Mouse (Mus musculus): ENCODE results near the gene Slc35e3. TPM values are rescaled to one million over a fixed set of nuclear protein-coding genes. Genes with fewer than 3 reads are reported as not detected.
"Not testable (repeated sequence)": the region's sequence is repeated elsewhere in the genome, so short reads cannot be mapped to it uniquely, and the experiment has no call there.

The Slc35e3 gene
- total RNA-seq, 4 experiments from 2014 or later: 29.2 to 31.7 (median 30.3) TPM

GRCm38 (mm10) chr10:117734104-117734852 is 11.9 kb downstream of the Slc35e3 start:
- DNase-seq (ENCODE audit: low spot score in 2 of 2): not testable (repeated sequence)

GRCm38 (mm10) chr10:117733626-117734025 is 12.5 kb downstream of the Slc35e3 start:
- not testable (repeated sequence) for DNase-seq (ENCODE audit: low spot score in 2 of 2)

DNA sequence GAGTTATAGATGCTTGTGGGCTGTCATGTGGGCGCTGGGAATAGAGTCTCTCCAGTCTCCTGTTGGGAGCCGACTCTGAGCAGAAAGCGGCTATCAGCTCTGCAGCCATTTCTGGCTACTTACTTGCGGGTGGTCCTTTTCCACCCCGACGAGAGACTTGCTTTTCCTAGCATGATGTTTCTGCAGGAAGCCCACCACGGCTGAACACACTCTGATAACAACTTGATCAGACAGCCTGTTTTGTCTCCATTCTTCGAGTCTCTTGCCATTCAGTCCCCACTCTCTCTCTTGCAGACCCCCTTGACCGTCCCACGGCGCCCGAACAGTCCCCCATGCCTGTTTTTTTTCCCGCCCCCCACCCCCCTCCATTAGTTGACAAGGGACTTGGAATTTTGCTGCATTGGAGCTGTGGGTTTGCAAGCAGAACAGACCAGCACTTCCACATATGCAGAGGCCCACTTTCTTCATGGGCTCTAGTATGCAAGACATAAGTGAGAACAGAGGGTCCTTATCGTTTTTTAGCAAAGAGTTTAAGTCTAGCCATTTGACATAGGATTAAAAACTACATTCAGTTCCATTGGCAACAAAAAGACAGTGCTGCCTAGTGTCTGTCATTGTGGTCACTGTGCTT is 13.1 kb downstream of the Slc35e3 start:
- DNase-seq (ENCODE audit: low spot score in 2 of 2): no peak

DNA sequence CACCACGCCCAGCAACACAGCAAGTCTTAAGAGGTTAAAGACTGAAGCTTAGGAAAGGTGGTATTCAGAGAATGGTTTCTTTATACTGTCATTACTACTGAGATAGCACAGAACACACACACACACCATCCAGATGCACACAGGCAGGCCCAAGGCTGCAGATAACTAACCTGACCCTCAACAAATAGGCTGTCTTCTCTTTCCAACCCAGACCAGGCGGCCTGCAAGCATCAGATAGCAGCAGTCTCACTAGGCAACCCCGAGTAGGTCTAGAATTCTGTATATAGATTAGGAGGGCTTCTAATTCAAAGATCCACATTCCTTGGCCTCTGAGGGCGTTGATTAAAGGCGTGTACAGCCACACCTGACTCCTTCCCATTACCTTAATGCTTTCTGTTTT is 14.0 kb downstream of the Slc35e3 start:
- no peak for DNase-seq (ENCODE audit: low spot score in 2 of 2)

GRCm38 (mm10) chr10:117731244-117732101 is 14.7 kb downstream of the Slc35e3 start:
- no peak for DNase-seq (ENCODE audit: low spot score in 2 of 2)

DNA sequence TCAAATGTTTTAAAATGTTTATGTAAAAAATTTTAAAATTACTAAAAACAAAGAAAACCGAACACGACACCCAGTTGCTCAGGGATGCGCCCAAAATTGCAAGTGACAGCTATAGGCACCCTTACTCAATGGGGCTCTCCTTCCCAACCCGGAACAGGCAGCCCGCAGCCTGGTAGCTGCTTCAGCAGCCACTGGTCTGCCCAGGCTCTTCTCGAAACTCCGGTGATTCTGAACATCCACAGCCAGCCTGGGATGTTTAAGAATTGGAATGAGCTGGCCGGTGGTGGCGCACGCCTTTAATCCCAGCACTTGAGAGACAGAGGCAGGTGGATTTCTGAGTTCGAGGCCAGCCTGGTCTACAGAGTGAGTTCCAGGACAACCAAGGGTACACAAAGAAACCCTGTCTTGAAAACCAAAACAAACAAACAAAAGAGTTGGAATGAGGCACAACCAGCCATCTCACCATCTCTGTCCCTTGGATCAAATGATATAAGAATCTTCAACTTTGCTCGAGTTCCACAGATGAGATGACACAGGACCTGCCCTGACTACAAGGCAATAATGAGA is 15.4 kb downstream of the Slc35e3 start:
- DNase-seq (ENCODE audit: low spot score in 2 of 2): no peak

DNA sequence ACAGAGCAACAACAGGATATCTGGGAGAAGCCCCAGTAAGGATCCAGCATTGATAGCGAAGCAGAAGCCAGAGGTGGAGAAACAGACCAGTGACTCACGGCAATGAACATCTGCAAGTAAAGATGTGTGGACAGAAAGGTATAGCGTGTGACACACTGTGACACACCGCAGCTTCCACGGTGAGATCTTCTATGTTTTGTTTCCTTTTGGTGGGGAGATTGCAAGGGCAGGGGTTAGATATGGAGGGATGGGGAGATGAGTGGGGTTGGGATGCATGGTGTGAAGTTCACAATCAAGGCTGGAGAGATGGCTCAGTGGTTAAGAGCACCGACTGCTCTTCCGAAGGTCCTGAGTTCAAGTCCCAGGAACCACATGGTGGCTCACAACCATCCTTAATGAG is 16.0 kb downstream of the Slc35e3 start:
- no peak for DNase-seq (ENCODE audit: low spot score in 2 of 2)

DNA sequence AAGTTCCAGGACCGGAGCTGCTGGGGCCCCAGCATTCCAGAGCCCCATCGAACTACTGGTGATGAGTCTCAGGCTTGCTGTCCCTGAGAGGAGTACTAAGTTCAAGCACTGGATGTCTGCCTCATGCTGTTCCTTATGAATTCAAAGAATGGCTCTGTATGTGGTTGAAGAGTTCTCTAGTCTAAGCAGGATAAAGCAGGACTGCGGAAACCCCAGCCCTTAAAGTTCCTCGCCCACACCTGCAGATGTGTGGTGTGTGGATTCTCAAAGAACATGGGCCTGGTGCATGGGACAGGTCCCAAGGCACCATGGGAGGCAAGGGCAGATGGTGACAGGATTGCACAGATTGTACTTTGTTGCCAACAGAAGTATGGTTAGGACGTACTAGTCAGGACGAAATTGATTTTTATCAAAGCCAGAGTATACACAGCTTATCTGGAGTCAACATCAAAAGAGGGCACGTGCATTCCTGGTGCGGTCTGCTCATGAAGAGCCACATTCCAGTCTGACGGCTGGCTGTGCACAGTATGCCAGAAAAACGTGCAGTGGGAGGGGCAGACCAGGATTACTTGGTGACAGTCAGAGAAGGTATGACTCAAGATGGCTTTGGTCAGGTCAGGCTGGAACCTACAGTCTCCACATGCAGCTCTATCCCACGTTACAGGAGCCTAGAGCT is 16.9 kb downstream of the Slc35e3 start:
- DNase-seq (ENCODE audit: low spot score in 2 of 2): no peak

DNA sequence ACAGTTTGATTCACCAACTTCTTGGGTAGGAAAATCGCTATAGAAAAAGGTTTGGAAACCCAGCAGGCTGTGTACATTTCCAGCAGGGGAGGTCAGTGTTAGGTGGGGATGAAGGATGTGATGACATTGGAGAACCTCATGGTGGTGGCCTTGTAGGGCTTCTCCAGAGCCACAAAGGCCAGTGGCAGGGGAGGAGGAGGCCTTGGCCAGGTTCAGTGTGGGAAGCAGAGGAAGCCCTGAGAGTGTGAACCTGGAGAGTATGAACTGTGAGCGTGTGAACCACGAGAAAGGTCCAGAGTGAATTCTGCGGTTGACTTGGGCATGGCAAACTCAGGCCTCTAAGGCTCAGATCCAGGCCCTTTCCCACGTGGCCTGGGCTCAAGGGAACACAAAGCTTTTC is 17.6 kb downstream of the Slc35e3 start:
- DNase-seq (ENCODE audit: low spot score in 2 of 2): no peak

GRCm38 (mm10) chr10:117727518-117728110 is 18.6 kb downstream of the Slc35e3 start:
- DNase-seq (ENCODE audit: low spot score in 2 of 2): no peak

- no peak for DNase-seq (ENCODE audit: low spot score in 2 of 2)
Measured at GRCm38 (mm10) chr10:117726888-117727385, 19.2 kb downstream of the Slc35e3 start.

DNA sequence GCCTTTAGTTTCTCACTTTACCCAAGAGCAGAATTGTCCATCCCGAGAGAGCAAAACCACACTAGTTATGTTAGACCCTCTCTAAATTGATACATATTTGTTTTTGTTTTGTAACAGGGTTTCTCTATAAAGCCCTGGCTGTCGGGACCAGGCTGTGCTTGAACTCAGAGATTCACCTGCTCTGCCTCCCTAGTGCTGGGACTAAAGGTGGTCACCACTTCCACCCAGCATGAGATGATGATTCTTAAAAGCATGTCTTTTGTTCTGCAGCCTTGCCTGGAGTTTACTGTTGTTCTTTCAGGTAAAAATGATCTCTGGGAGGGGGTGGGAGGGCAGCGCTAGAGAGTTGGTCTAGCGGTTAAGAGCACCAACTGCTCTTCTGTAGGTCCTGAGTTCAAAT is 19.8 kb downstream of the Slc35e3 start:
- no peak for DNase-seq (ENCODE audit: low spot score in 2 of 2)

GRCm38 (mm10) chr10:117725671-117726070 is 20.5 kb downstream of the Slc35e3 start:
- DNase-seq (ENCODE audit: low spot score in 2 of 2): no peak

DNA sequence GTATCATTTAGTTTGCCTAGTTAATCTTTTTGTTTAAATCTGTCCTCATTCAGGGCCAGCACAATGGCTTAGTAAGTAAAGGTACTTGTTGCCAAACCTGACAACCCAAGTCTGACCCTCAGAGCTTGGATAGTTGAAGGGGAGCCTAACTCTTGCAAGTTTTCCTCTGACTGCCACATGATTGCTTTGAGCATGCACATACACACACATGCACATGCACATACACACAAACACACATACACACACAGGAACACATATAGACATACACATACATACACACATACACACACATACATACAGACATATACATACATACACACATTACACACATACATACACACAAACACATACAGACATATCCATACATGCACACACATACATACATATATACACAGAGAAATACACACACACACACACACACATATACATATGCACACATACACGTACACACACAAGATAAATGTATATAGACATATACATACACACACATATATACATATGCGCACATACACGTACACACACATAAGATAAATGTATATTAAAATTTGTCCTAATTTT is 21.3 kb downstream of the Slc35e3 start:
- no peak for DNase-seq (ENCODE audit: low spot score in 2 of 2)

GRCm38 (mm10) chr10:117724136-117724718 is 21.9 kb downstream of the Slc35e3 start:
- no peak for DNase-seq (ENCODE audit: low spot score in 2 of 2)

- DNase-seq (ENCODE audit: low spot score in 2 of 2): no peak
Measured at GRCm38 (mm10) chr10:117718161-117719119, 27.7 kb downstream of the Slc35e3 start.

- DNase-seq (ENCODE audit: low spot score in 2 of 2): no peak
Measured at GRCm38 (mm10) chr10:117717583-117717982, 28.6 kb downstream of the Slc35e3 start.

- DNase-seq (ENCODE audit: low spot score in 2 of 2): no peak
Measured at GRCm38 (mm10) chr10:117716686-117717085, 29.5 kb downstream of the Slc35e3 start.

DNA sequence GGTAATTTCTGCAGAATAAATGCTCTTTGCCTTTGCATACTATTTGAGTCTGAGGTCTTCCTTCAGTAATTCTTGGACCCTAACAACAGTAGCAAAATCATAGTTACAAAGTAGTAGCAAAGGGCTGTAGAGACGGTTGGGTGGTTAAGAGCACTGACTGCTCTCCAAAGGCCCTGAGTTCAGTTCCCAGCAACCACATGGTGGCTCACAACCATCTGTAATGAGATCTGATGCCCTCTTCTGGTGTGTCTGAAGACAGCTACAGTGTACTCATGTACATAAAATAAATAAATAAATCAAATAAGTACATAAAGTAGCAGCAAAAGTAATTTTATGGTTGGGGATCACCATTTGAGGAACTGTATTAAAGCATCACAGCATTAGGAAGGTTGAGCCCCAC is 30.5 kb downstream of the Slc35e3 start:
- DNase-seq (ENCODE audit: low spot score in 2 of 2): not testable (repeated sequence)

All from left cerebral cortex, adult 8-10 months (tissue).